Mouse (Mus musculus) megakaryocyte-erythroid progenitor cell, adult 5-6 weeks (primary cell): ENCODE results near the gene Optn. TPM values are rescaled to one million over a fixed set of nuclear protein-coding genes. Genes with fewer than 3 reads are reported as not detected.

Experiments
- ATAC-seq: replicated peaks from 2 replicates; pipeline ENCODE4 v1.8.0; 2016; ENCODE audit warnings: mild to moderate bottlenecking, inconsistent platforms; ENCODE audit not compliant: severe bottlenecking, poor library complexity, low FRiP score, low TSS enrichment
- total RNA-seq, 2 experiments: library from RNA; stranded (forward) in 1 of 2; stranded (reverse) in 1 of 2; fragments of 200-1000, 215-1000 nt in 1 of 2; fragments of >200 nt in 1 of 2; fragmentation: Nextera tagmentation in 1 of 2; gene quantifications; 2 replicates each; pipeline ENCODE4 v1.2.3; 2014 to 2017

The Optn gene
- total RNA-seq, 2 experiments from 2014 or later = 89.0 to 193 TPM

GRCm38 (mm10) chr2:4996421-4996824 lies 67.4 kb downstream of the Optn start:
- no peak for ATAC-seq

- ATAC-seq = no peak
Observed at GRCm38 (mm10) chr2:4995646-4996045, 68.2 kb downstream of the Optn start.

GRCm38 (mm10) chr2:4994436-4994835 lies 69.4 kb downstream of the Optn start:
- ATAC-seq = no peak

- no peak for ATAC-seq
Observed at GRCm38 (mm10) chr2:4993584-4993983, 70.3 kb downstream of the Optn start.

GRCm38 (mm10) chr2:4988826-4989424 lies 74.9 kb downstream of the Optn start:
- ATAC-seq = peak; percentile 51

- ATAC-seq = no peak
Observed at GRCm38 (mm10) chr2:4987388-4988180, 76.3 kb downstream of the Optn start.

- ATAC-seq = no peak
Observed at GRCm38 (mm10) chr2:4986798-4987197, 77.1 kb downstream of the Optn start.

GRCm38 (mm10) chr2:4985000-4985399 lies 78.9 kb downstream of the Optn start:
- no peak for ATAC-seq

GRCm38 (mm10) chr2:4983987-4984386 lies 79.9 kb downstream of the Optn start:
- no peak for ATAC-seq

- no peak for ATAC-seq
Observed at GRCm38 (mm10) chr2:4978091-4978490, 85.8 kb downstream of the Optn start.

GRCm38 (mm10) chr2:4975807-4976206 lies 88.0 kb downstream of the Optn start, which contains the start of gene Ucma:
Gene Ucma (plus strand): TSS chr2:4976122.
- no peak for ATAC-seq

Other genes starting within 250 kb of the Optn start
- 35.1 and 35.5 TPM in 2 replicates for gene Sephs1, start 182.5 kb downstream of the Optn start, total RNA-seq (2014; fragmentation: Nextera tagmentation)
- gene Sephs1, start 182.5 kb downstream of the Optn start, total RNA-seq (2017) = 38.0 and 38.4 TPM in 2 replicates
- gene Phyh, start 145.0 kb downstream of the Optn start, total RNA-seq (2014; fragmentation: Nextera tagmentation) = 19.3 and 20.2 TPM in 2 replicates
- gene Phyh, start 145.0 kb downstream of the Optn start, total RNA-seq (2017) = 7.8 and 8.6 TPM in 2 replicates
- not detected in 2 replicates for gene Ucma, start 87.9 kb downstream of the Optn start, total RNA-seq (2014; fragmentation: Nextera tagmentation)
- gene Ucma, start 87.9 kb downstream of the Optn start, total RNA-seq (2017) = not detected in 2 replicates
- 121 and 141 TPM in 2 replicates for gene Mcm10, start 51.3 kb downstream of the Optn start, total RNA-seq (2014; fragmentation: Nextera tagmentation)
- gene Mcm10, start 51.3 kb downstream of the Optn start, total RNA-seq (2017) = 92.5 and 121 TPM in 2 replicates
- not detected in 2 replicates for gene Ccdc3, start 73.7 kb upstream of the Optn start, total RNA-seq (2014; fragmentation: Nextera tagmentation)
- gene Ccdc3, start 73.7 kb upstream of the Optn start, total RNA-seq (2017) = not detected in 2 replicates